Mouse (Mus musculus) C2C12 (cell line): ENCODE data around the gene Phf21a.

ENCODE experiments used
- CEBPB ChIP-seq: IDR thresholded peaks from one replicate; pipeline ENCODE4 v1.6.1; 2011; ENCODE audit warnings: low read depth, mild to moderate bottlenecking, control low read depth, moderate library complexity
- CTCF ChIP-seq: IDR thresholded peaks from one replicate; pipeline ENCODE4 v1.5.1; 2011; ENCODE audit not compliant: control insufficient read depth, insufficient read depth, insufficient read length
- FOSL1 ChIP-seq: IDR thresholded peaks from one replicate; pipeline ENCODE4 v1.8.0; 2011; ENCODE audit warnings: mild to moderate bottlenecking, low read length; ENCODE audit not compliant: poor library complexity, insufficient read depth, severe bottlenecking
- MAX ChIP-seq: IDR thresholded peaks from one replicate; pipeline ENCODE4 v1.6.1; 2011; ENCODE audit warnings: mild to moderate bottlenecking, control low read depth
- MYOD1 ChIP-seq: IDR thresholded peaks from one replicate; pipeline ENCODE4 v1.6.1; 2011; ENCODE audit warnings: low read depth; ENCODE audit not compliant: control insufficient read depth, insufficient read length
- USF1 ChIP-seq: IDR thresholded peaks from one replicate; pipeline ENCODE4 v1.6.1; 2011; ENCODE audit warnings: low read depth, mild to moderate bottlenecking, control low read depth, moderate library complexity

GRCm38 (mm10) chr2:92402591-92403326, 309.8 kb downstream of the Phf21a start:
- no peak for TF ChIP-seq CEBPB
- TF ChIP-seq USF1: no peak
- no peak for TF ChIP-seq CTCF
- TF ChIP-seq MYOD1: no peak
- TF ChIP-seq MAX: no peak
- no peak for TF ChIP-seq FOSL1
